In the genomic region with DNA sequence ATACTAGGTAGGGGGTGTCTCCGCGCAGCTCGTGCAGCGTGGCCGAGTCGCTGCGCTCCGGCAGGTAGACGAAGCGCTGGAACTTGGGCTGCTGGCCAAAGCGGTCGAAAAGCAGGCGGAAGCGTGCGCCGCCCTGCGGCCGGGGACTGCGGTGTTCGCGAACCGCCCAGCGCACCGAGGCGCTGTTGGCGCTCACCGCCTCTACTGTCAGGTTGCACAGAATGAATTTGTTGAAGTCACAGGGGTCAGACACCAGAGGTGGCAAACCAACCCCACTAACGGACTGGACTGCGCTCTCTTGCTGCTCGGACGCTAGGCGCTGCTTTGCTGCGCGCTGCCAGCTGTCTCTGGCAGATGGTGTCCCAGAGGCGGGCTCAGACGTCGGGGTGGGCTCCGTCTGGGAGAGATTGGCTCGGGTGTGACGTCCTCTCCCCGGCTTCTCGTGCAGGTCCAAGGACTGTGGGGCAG, we compare ENCODE assay signal across 8 mouse cellular contexts. TPM values are rescaled to one million over a fixed set of nuclear protein-coding genes. Genes with fewer than 3 reads are reported as not detected.
A peak's percentile ranks its signal among the peaks of the same experiment; 100 is the strongest.
DNase-seq lines count a peak whose midpoint lies in the region; ATAC-seq lines count a peak whose summit lies in the region.

No protein-coding gene starts in this region.

- no peaks in the 10 kb centered on the region for H3K9me3 ChIP-seq in intestine, embryonic 15.5 days
- no peaks in the 10 kb centered on the region for H3K9me3 ChIP-seq in limb, embryonic 11.5 days (ENCODE audit: control insufficient read depth, low read length)
- no peaks in the 10 kb centered on the region for H3K9me3 ChIP-seq in midbrain, embryonic 10.5 days (replicated peaks)
- no peaks in the 10 kb centered on the region for H3K9me3 ChIP-seq in stomach, embryonic 15.5 days

- peak; percentile 89 to 92 for DNase-seq in adrenal gland, postnatal 36 days
- peak; percentile 73 for DNase-seq in embryo, embryonic 10 days (ENCODE audit: low spot score)
- peak; percentile 83 for DNase-seq in gastrocnemius, postnatal 14 days
- DNase-seq in limb, embryonic 11.5 days (ENCODE audit: low spot score) = peak; percentile 76
- DNase-seq in midbrain, embryonic 10.5 days (ENCODE audit: low spot score) = peak; percentile 78
- no peak for DNase-seq in thymus, postnatal 36 days

- peak; percentile 44 for ATAC-seq in intestine, embryonic 15.5 days
- 0 out of 2 replicates have a peak, but pooled peaks have one; percentile 19 for ATAC-seq in limb, embryonic 11.5 days (ENCODE audit: insufficient number of reproducible peaks, low FRiP score, low TSS enrichment, low read depth)
- peak; percentile 27 for ATAC-seq in stomach, embryonic 15.5 days (ENCODE audit: insufficient read depth, low FRiP score, low read depth)

- H3K36me3 ChIP-seq in intestine, embryonic 15.5 days = no peaks in the 10 kb centered on the region
- H3K36me3 ChIP-seq in limb, embryonic 11.5 days (ENCODE audit: control insufficient read depth, insufficient read depth, low read length) = no peaks in the 10 kb centered on the region; the same call in 1 of the 2 replicates
- peaks cover 7% of the 10 kb centered on the region; the same call in 1 of the 2 replicates for H3K36me3 ChIP-seq in midbrain, embryonic 10.5 days
- H3K36me3 ChIP-seq in stomach, embryonic 15.5 days = no peaks in the 10 kb centered on the region

- peak overlapping the region; percentile 50 for H3K4me3 ChIP-seq in intestine, embryonic 15.5 days (replicated peaks)
- H3K4me3 ChIP-seq in limb, embryonic 11.5 days (ENCODE audit: low read depth, low read length) = peak overlapping the region; percentile 72
- peak overlapping the region; percentile 69 for H3K4me3 ChIP-seq in midbrain, embryonic 10.5 days
- peak overlapping the region; percentile 57 for H3K4me3 ChIP-seq in stomach, embryonic 15.5 days (replicated peaks)

- intact Hi-C loops in gastrocnemius, postnatal 14 days (cut with DNase I; ENCODE audit: low total_unique reads) = loop anchor here (5.0 kb wide), 1 partner anchor 54 kb away; no protein-coding TSS in a partner anchor

- H3K27me3 ChIP-seq in intestine, embryonic 15.5 days (replicated peaks) = peaks cover 36% of the 10 kb centered on the region
- H3K27me3 ChIP-seq in limb, embryonic 11.5 days (ENCODE audit: control insufficient read depth, insufficient read depth, low read length) = no peaks in the 10 kb centered on the region
- peaks cover 79% of the 10 kb centered on the region for H3K27me3 ChIP-seq in midbrain, embryonic 10.5 days (ENCODE audit: low read depth, poor library complexity, severe bottlenecking)
- H3K27me3 ChIP-seq in stomach, embryonic 15.5 days (replicated peaks) = peaks cover 22% of the 10 kb centered on the region; the same call in 1 of the 2 replicates

- WGBS in intestine, embryonic 15.5 days = under 1% methylated on average over 42 of the region's 42 CpGs
- WGBS in limb, embryonic 11.5 days = under 1% methylated on average over 42 of the region's 42 CpGs
- WGBS in midbrain, embryonic 10.5 days = 2% methylated on average over 42 of the region's 42 CpGs
- under 1% methylated on average over 42 of the region's 42 CpGs for WGBS in stomach, embryonic 15.5 days

- no peak overlapping the region for H3K27ac ChIP-seq in intestine, embryonic 15.5 days
- no peak overlapping the region for H3K27ac ChIP-seq in limb, embryonic 11.5 days (replicated peaks; ENCODE audit: low read depth, low read length)
- peak overlapping the region; percentile 90 for H3K27ac ChIP-seq in midbrain, embryonic 10.5 days (replicated peaks)
- H3K27ac ChIP-seq in stomach, embryonic 15.5 days = no peak overlapping the region

- H3K4me2 ChIP-seq in intestine, embryonic 15.5 days (replicated peaks) = peak overlapping the region; percentile 92
- peak overlapping the region; percentile 80 for H3K4me2 ChIP-seq in limb, embryonic 11.5 days (ENCODE audit: low read depth, severe bottlenecking)
- H3K4me2 ChIP-seq in stomach, embryonic 15.5 days = peak overlapping the region; percentile 83

- H3K9ac ChIP-seq in intestine, embryonic 15.5 days = peak overlapping the region; percentile 62
- H3K9ac ChIP-seq in limb, embryonic 11.5 days (ENCODE audit: low read length) = peak overlapping the region; percentile 93
- peak overlapping the region; percentile 60; the same call in 1 of the 2 replicates for H3K9ac ChIP-seq in stomach, embryonic 15.5 days

- peaks cover 28% of the 10 kb centered on the region for H3K4me1 ChIP-seq in intestine, embryonic 15.5 days (replicated peaks)
- peaks cover 18% of the 10 kb centered on the region for H3K4me1 ChIP-seq in limb, embryonic 11.5 days (ENCODE audit: control insufficient read depth, insufficient read depth, low read length)
- H3K4me1 ChIP-seq in midbrain, embryonic 10.5 days = peaks cover 59% of the 10 kb centered on the region
- peaks cover 23% of the 10 kb centered on the region for H3K4me1 ChIP-seq in stomach, embryonic 15.5 days

RNA-seq across cellular contexts. Expression of a gene that starts 2.3 kb away (rescaled TPM):
- total RNA-seq in adrenal gland, postnatal 36 days (2021) = 1 to 10 TPM; 6.8 to 7.9 TPM
- 10 to 100 TPM; 10.8 to 12.3 TPM for total RNA-seq in gastrocnemius, postnatal 14 days (2021)
- 14.6 and 17.4 TPM in 2 replicates for polyA plus RNA-seq in intestine, embryonic 15.5 days (2015; fragmentation: Nextera tagmentation; extraction: Ambion mirVana)
- 48.1 and 62.8 TPM in 2 replicates for polyA plus RNA-seq in limb, embryonic 11.5 days (2014; fragmentation: Nextera tagmentation; extraction: Ambion mirVana)
- 32.7 and 35.2 TPM in 2 replicates for polyA plus RNA-seq in midbrain, embryonic 10.5 days (2016; fragmentation: Nextera tagmentation; extraction: Ambion mirVana)
- polyA plus RNA-seq in stomach, embryonic 15.5 days (2015; fragmentation: Nextera tagmentation; extraction: Ambion mirVana) = 22.2 and 23.3 TPM in 2 replicates

Comparison
In these comparisons a context has a peak if more than half of its experiments do, and no peak if none do; other contexts are left out.
1. DNase-seq: peak in adrenal gland, postnatal 36 days (2 of 2), embryo, embryonic 10 days (single experiment), gastrocnemius, postnatal 14 days (single experiment), limb, embryonic 11.5 days (single experiment) and midbrain, embryonic 10.5 days (single experiment); none in thymus, postnatal 36 days (0 of 2).
2. Peak in every context shown above with its lines, with median percentiles within 50 percentile points of each other: ATAC-seq, H3K4me2 ChIP-seq, H3K4me3 ChIP-seq and H3K9ac ChIP-seq.